Mouse (Mus musculus) lung, postnatal 14 days (tissue): Measurements from ENCODE around the gene Slc6a18.
"Not testable (repeated sequence)": the region's sequence is repeated elsewhere in the genome, so short reads cannot be mapped to it uniquely, and the experiment has no call there.

Experiments used
- DNase-seq: peaks from one replicate; pipeline ENCODE4 v3.0.0; 2021

The Slc6a18 gene

GRCm38 (mm10) chr13:73677853-73678252 lies at the start of gene Slc6a18:
Gene Slc6a18 (minus strand): TSS chr13:73678023.
- DNase-seq: no peak

- DNase-seq: no peak
These were observed 47.5 kb upstream of the Slc6a18 start for GRCm38 (mm10) chr13:73725315-73725714.

- peak; percentile 66 for DNase-seq
These were observed 45.4 kb upstream of the Slc6a18 start for GRCm38 (mm10) chr13:73723081-73723668.

- no peak for DNase-seq
These were observed 42.4 kb upstream of the Slc6a18 start for GRCm38 (mm10) chr13:73720241-73720640.

GRCm38 (mm10) chr13:73718225-73718624 lies 40.4 kb upstream of the Slc6a18 start:
- peak; percentile 90 for DNase-seq

- no peak for DNase-seq
These were observed 36.2 kb upstream of the Slc6a18 start for GRCm38 (mm10) chr13:73714020-73714419.

- no peak for DNase-seq
These were observed 35.4 kb upstream of the Slc6a18 start for GRCm38 (mm10) chr13:73713204-73713603.

- no peak for DNase-seq
These were observed 34.4 kb upstream of the Slc6a18 start for GRCm38 (mm10) chr13:73712228-73712627.

- no peak for DNase-seq
These were observed 34.0 kb upstream of the Slc6a18 start for GRCm38 (mm10) chr13:73711803-73712202.

GRCm38 (mm10) chr13:73711221-73711620 lies 33.4 kb upstream of the Slc6a18 start:
- DNase-seq: no peak

GRCm38 (mm10) chr13:73709491-73709890 lies 31.7 kb upstream of the Slc6a18 start:
- no peak for DNase-seq

- no peak for DNase-seq
These were observed 27.0 kb upstream of the Slc6a18 start, which contains the start of gene Slc6a19 for GRCm38 (mm10) chr13:73704694-73705325. Gene Slc6a19 (minus strand): TSS chr13:73704865.

GRCm38 (mm10) chr13:73703486-73703885 lies 25.7 kb upstream of the Slc6a18 start:
- DNase-seq: not testable (repeated sequence)

GRCm38 (mm10) chr13:73702776-73703175 lies 25.0 kb upstream of the Slc6a18 start:
- DNase-seq: peak; percentile 14

- no peak for DNase-seq
These were observed 23.5 kb upstream of the Slc6a18 start for GRCm38 (mm10) chr13:73701161-73701883.

GRCm38 (mm10) chr13:73700554-73700953 lies 22.7 kb upstream of the Slc6a18 start:
- no peak for DNase-seq

- no peak for DNase-seq
These were observed 21.9 kb upstream of the Slc6a18 start for GRCm38 (mm10) chr13:73699714-73700113.

- DNase-seq: no peak
These were observed 18.7 kb upstream of the Slc6a18 start for GRCm38 (mm10) chr13:73696529-73696928.

- DNase-seq: no peak
These were observed 17.1 kb upstream of the Slc6a18 start for GRCm38 (mm10) chr13:73694972-73695371.

GRCm38 (mm10) chr13:73693333-73693732 lies 15.5 kb upstream of the Slc6a18 start:
- no peak for DNase-seq

GRCm38 (mm10) chr13:73692249-73692868 lies 14.5 kb upstream of the Slc6a18 start:
- DNase-seq: peak; percentile 67

GRCm38 (mm10) chr13:73688934-73689333 lies 11.1 kb upstream of the Slc6a18 start:
- DNase-seq: no peak

GRCm38 (mm10) chr13:73687601-73688000 lies 9.8 kb upstream of the Slc6a18 start:
- no peak for DNase-seq

- no peak for DNase-seq
These were observed 7.7 kb upstream of the Slc6a18 start for GRCm38 (mm10) chr13:73685502-73685901.
